Mouse (Mus musculus) midbrain, embryonic 16.5 days (tissue): Measurements from ENCODE around the gene Podnl1. TPM values are rescaled to one million over a fixed set of nuclear protein-coding genes. Genes with fewer than 3 reads are reported as not detected.

Source experiments
- ATAC-seq: fragments of 200-750 bp; cut with Nextera tagmentation; 2 replicates; pipeline ENCODE4 v1.8.0; 2017; ENCODE audit warnings: moderate TSS enrichment
- H3K27ac ChIP-seq: fragments of 300-500 bp; sonication (generic); 2 replicates; pipeline ENCODE4 v1.5.1; 2014; ENCODE audit warnings: mild to moderate bottlenecking, low read length, mixed read lengths
- H3K27me3 ChIP-seq: fragments of 300-500 bp; sonication (generic); 2 replicates; pipeline ENCODE4 v1.6.1; 2014; ENCODE audit warnings: low read depth, low read length, mixed read lengths; ENCODE audit not compliant: control insufficient read depth, insufficient read depth
- H3K36me3 ChIP-seq: fragments of 300-500 bp; sonication (generic); 2 replicates; pipeline ENCODE4 v1.6.1; 2014; ENCODE audit warnings: mild to moderate bottlenecking, low read length, moderate library complexity, mixed read lengths; ENCODE audit not compliant: control insufficient read depth, insufficient read depth
- H3K4me1 ChIP-seq: fragments of 300-500 bp; sonication (generic); 2 replicates; pipeline ENCODE4 v1.6.1; 2014; ENCODE audit warnings: mild to moderate bottlenecking, low read length, mixed read lengths; ENCODE audit not compliant: control insufficient read depth, insufficient read depth
- H3K4me2 ChIP-seq: fragments of 300-500 bp; sonication (generic); 2 replicates; pipeline ENCODE4 v1.6.1; 2014; ENCODE audit warnings: mild to moderate bottlenecking, low read length, mixed read lengths
- H3K4me3 ChIP-seq: fragments of 300-500 bp; sonication (generic); 2 replicates; pipeline ENCODE4 v1.5.1; 2014; ENCODE audit warnings: low read depth, mild to moderate bottlenecking, low read length, moderate library complexity, mixed read lengths
- H3K9ac ChIP-seq: fragments of 300-500 bp; sonication (generic); 2 replicates; pipeline ENCODE4 v1.6.1; 2014; ENCODE audit warnings: low read depth, low read length, mixed read lengths
- H3K9me3 ChIP-seq: fragments of 300-500 bp; sonication (generic); replicated peaks from 2 replicates; pipeline ENCODE4 v1.6.1; 2014; ENCODE audit warnings: mild to moderate bottlenecking, low read length, mixed read lengths; ENCODE audit not compliant: control insufficient read depth, poor library complexity, severe bottlenecking
- WGBS: fragments of 180-500 bp; shearing (Covaris S2); extraction: QIAGEN DNeasy Blood & Tissue Kit; methylation state at CpG from one replicate; pipeline ENCODE4 v1.1.7; 2014; 5-methylcytosine and 5-hydroxymethylcytosine counted together
- polyA plus RNA-seq: library from polyadenylated mRNA; unstranded; fragments of >200 nt; fragmentation: Nextera tagmentation; extraction: Ambion mirVana; gene quantifications from 2 replicates; pipeline ENCODE4 v1.2.1, GENCODE M21; 2015

Podnl1 gene
- polyA plus RNA-seq, 1 experiment from 2014 or later, result 0.53 TPM

- Histone ChIP-seq H3K4me3 (no peak overlapping the region), H3K27ac (no peak overlapping the region), H3K9me3 (no peaks in the 10 kb centered on the region), H3K9ac (no peak overlapping the region), H3K27me3 (no peaks in the 10 kb centered on the region), H3K4me2 (no peak overlapping the region), H3K36me3 (peaks cover 3% of the 10 kb centered on the region; the same call in 1 of the 2 replicates), H3K4me1 (peaks cover 16% of the 10 kb centered on the region)
- ATAC-seq, result no peak
- WGBS, result 94% methylated on average over 5 of the region's 6 CpGs
Measured at GRCm38 (mm10) chr8:84106216-84107040, 19.4 kb upstream of the Podnl1 start.

- WGBS, result 79% methylated on average over 6 of the region's 6 CpGs
- Histone ChIP-seq H3K27ac (no peak overlapping the region), H3K9ac (no peak overlapping the region), H3K27me3 (no peaks in the 10 kb centered on the region), H3K36me3 (no peaks in the 10 kb centered on the region), H3K4me1 (no peaks in the 10 kb centered on the region), H3K9me3 (no peaks in the 10 kb centered on the region), H3K4me2 (no peak overlapping the region), H3K4me3 (no peak overlapping the region)
- ATAC-seq, result no peak
Measured at GRCm38 (mm10) chr8:84115646-84116045, 10.1 kb upstream of the Podnl1 start.

GRCm38 (mm10) chr8:84122151-84122550, 3.6 kb upstream of the Podnl1 start:
- Histone ChIP-seq H3K27me3 (no peaks in the 10 kb centered on the region), H3K4me3 (no peak overlapping the region), H3K4me1 (no peaks in the 10 kb centered on the region), H3K27ac (no peak overlapping the region), H3K9me3 (no peaks in the 10 kb centered on the region), H3K9ac (no peak overlapping the region), H3K4me2 (no peak overlapping the region), H3K36me3 (no peaks in the 10 kb centered on the region)
- ATAC-seq, result no peak
- 90% methylated on average over 3 of the region's 3 CpGs for WGBS

- 79% methylated on average over 2 of the region's 2 CpGs for WGBS
- Histone ChIP-seq H3K4me1 (no peaks in the 10 kb centered on the region), H3K4me3 (no peak overlapping the region), H3K9me3 (no peaks in the 10 kb centered on the region), H3K27me3 (no peaks in the 10 kb centered on the region), H3K36me3 (no peaks in the 10 kb centered on the region), H3K9ac (no peak overlapping the region), H3K27ac (no peak overlapping the region), H3K4me2 (no peak overlapping the region)
- no peak for ATAC-seq
Measured at GRCm38 (mm10) chr8:84126742-84127141, 953 bp downstream of the Podnl1 start.

GRCm38 (mm10) chr8:84127202-84127901, 1.6 kb downstream of the Podnl1 start:
- Histone ChIP-seq H3K9ac (no peak overlapping the region), H3K27ac (no peak overlapping the region), H3K9me3 (no peaks in the 10 kb centered on the region), H3K4me1 (no peaks in the 10 kb centered on the region), H3K36me3 (no peaks in the 10 kb centered on the region), H3K27me3 (no peaks in the 10 kb centered on the region), H3K4me2 (no peak overlapping the region), H3K4me3 (no peak overlapping the region)
- no peak for ATAC-seq
- WGBS, result 72% methylated on average over 17 of the region's 17 CpGs

- Histone ChIP-seq H3K9ac (no peak overlapping the region), H3K9me3 (no peaks in the 10 kb centered on the region), H3K4me1 (no peaks in the 10 kb centered on the region), H3K4me3 (no peak overlapping the region), H3K27me3 (no peaks in the 10 kb centered on the region), H3K27ac (no peak overlapping the region), H3K4me2 (no peak overlapping the region), H3K36me3 (peaks cover 7% of the 10 kb centered on the region)
- 63% methylated on average over 8 of the region's 8 CpGs for WGBS
- peak; percentile 26; the same call in 1 of the 2 replicates for ATAC-seq
Measured at GRCm38 (mm10) chr8:84128277-84128676, 2.5 kb downstream of the Podnl1 start.

GRCm38 (mm10) chr8:84130806-84131205, 5.0 kb downstream of the Podnl1 start:
- WGBS, result 44% methylated on average over 30 of the region's 30 CpGs
- Histone ChIP-seq H3K27me3 (no peaks in the 10 kb centered on the region), H3K36me3 (peaks cover 22% of the 10 kb centered on the region), H3K9ac (peak overlapping the region; percentile 43), H3K4me2 (no peak overlapping the region), H3K4me1 (no peaks in the 10 kb centered on the region), H3K27ac (no peak overlapping the region), H3K9me3 (no peaks in the 10 kb centered on the region), H3K4me3 (no peak overlapping the region)
- ATAC-seq, result no peak; the same call in 1 of the 2 replicates

GRCm38 (mm10) chr8:84132225-84132624, 6.4 kb downstream of the Podnl1 start:
- H3K9ac ChIP-seq, result no peak overlapping the region
- H3K36me3 ChIP-seq, result peaks cover 30% of the 10 kb centered on the region
- no peaks in the 10 kb centered on the region for H3K9me3 ChIP-seq
- H3K4me1 ChIP-seq, result no peaks in the 10 kb centered on the region
- H3K27me3 ChIP-seq, result no peaks in the 10 kb centered on the region
- ATAC-seq, result no peak
- WGBS, result 92% methylated on average over 8 of the region's 8 CpGs
- H3K4me2 ChIP-seq, result no peak overlapping the region
- H3K27ac ChIP-seq, result no peak overlapping the region
- H3K4me3 ChIP-seq, result no peak overlapping the region

- Histone ChIP-seq H3K27me3 (no peaks in the 10 kb centered on the region), H3K4me3 (no peak overlapping the region), H3K4me2 (no peak overlapping the region), H3K9me3 (no peaks in the 10 kb centered on the region), H3K36me3 (peaks cover 71% of the 10 kb centered on the region), H3K4me1 (no peaks in the 10 kb centered on the region), H3K27ac (no peak overlapping the region), H3K9ac (no peak overlapping the region)
- 90% methylated on average over 3 of the region's 3 CpGs for WGBS
- no peak for ATAC-seq
Measured at GRCm38 (mm10) chr8:84137848-84138247, 12.1 kb downstream of the Podnl1 start.
